Mouse (Mus musculus): ENCODE results near the gene Fam69a. TPM values are rescaled to one million over a fixed set of nuclear protein-coding genes. Genes with fewer than 3 reads are reported as not detected.
A peak's percentile ranks its signal among the peaks of the same experiment; 100 is the strongest.
"Not testable (repeated sequence)": the region's sequence is repeated elsewhere in the genome, so short reads cannot be mapped to it uniquely, and the experiment has no call there.

Fam69a gene
- polyA plus RNA-seq, 1 experiment from 2014 or later = 23.6 TPM

- no peak; the same call in 1 of the 2 replicates for ATAC-seq (replicated peaks; ENCODE audit: low FRiP score, low read depth)
- DNase-seq (ENCODE audit: low spot score) = no peak
- no peak overlapping the region for H3K9ac ChIP-seq (ENCODE audit: low read depth, low read length)
- no peaks in the 10 kb centered on the region for H3K36me3 ChIP-seq (ENCODE audit: insufficient read depth, low read length)
- no peak for TF ChIP-seq CTCF (IDR thresholded peaks at IDR 0.05; ENCODE audit: low read depth)
- no peaks in the 10 kb centered on the region for H3K9me3 ChIP-seq (replicated peaks; ENCODE audit: low read length)
- 65% methylated on average over 2 of the region's 2 CpGs for WGBS
- H3K27ac ChIP-seq = peak overlapping the region; percentile 47; the same call in 1 of the 2 replicates
- H3K4me3 ChIP-seq (replicated peaks; ENCODE audit: low read depth, low read length) = no peak overlapping the region
- no peaks in the 10 kb centered on the region for H3K27me3 ChIP-seq (ENCODE audit: insufficient read depth, low read length)
- H3K4me1 ChIP-seq (replicated peaks; ENCODE audit: insufficient read depth, low read length) = peaks cover 9% of the 10 kb centered on the region; the same call in 1 of the 2 replicates
- H3K4me2 ChIP-seq (ENCODE audit: low read length) = no peak overlapping the region
These were observed 13.6 kb downstream of the Fam69a start for GRCm38 (mm10) chr5:107973310-107973709.

DNA sequence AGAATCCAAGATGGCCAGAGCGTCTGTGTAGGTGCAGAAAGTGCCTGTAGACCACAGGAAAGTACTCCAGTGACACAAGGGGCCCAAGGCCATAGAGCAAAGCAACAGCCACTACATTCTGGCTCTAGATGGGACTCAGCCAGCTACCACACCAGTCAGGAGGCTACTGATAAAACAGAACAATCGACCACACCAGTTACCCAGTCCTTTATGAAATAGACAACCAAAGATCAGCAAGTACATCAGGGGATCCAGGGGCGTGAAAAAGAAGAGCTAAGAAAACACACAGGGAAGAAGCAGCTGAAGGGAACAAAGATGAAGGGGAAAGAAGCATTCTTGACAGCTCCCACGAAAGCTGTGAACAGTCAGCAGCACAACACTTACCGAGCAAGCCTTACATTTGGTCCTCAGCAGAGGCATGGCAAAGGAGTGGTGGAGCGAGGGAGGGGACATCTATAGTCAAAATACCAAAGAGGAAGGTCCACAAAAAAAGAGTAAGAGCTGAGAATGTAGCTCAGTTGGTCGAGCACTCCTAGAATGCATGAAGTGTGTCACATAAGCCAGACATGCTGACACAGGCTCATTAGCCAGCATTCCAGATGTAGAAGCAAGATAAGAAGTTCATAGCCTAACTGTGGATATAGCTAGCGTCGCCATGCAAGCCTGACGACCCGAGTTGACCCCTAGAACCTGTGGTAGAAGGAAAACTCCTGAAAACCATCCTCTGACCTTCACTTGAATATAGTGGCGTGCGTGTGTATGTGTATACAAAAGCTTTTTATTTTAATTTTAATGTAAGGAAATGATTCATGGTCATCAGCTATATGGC, 14.2 kb downstream of the Fam69a start:
- TF ChIP-seq CTCF (IDR thresholded peaks at IDR 0.05; ENCODE audit: low read depth) = no peak
- Histone ChIP-seq H3K27ac (peak overlapping the region; percentile 47), H3K27me3 (ENCODE audit: insufficient read depth, low read length) (no peaks in the 10 kb centered on the region), H3K4me2 (ENCODE audit: low read length) (no peak overlapping the region), H3K9ac (ENCODE audit: low read depth, low read length) (no peak overlapping the region), H3K36me3 (ENCODE audit: insufficient read depth, low read length) (no peaks in the 10 kb centered on the region), H3K9me3 (replicated peaks; ENCODE audit: low read length) (no peaks in the 10 kb centered on the region), H3K4me3 (replicated peaks; ENCODE audit: low read depth, low read length) (no peak overlapping the region), H3K4me1 (replicated peaks; ENCODE audit: insufficient read depth, low read length) (peaks cover 9% of the 10 kb centered on the region; the same call in 1 of the 2 replicates)
- ATAC-seq (replicated peaks; ENCODE audit: low FRiP score, low read depth) (no peak), DNase-seq (ENCODE audit: low spot score) (no peak)
- 56% methylated on average over 13 of the region's 13 CpGs for WGBS

DNA sequence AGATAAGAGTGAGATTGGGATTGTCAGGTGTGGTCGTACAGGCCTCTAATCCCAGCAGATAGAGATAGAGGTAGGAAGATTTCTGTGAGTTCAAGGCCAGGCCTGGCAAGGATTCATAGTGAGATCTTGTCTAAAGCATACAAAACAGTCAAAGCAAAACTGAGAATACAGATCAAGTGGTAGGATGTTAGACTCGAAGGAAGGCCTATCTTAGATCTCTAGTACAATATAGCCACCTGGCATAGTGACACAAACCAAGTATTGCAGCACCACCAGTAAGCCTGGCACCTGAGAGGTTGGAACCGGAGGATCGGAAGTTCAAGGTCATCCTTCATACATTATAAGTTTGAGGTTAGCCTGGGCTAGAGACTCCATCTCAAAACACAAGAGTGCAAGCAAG, 15.8 kb downstream of the Fam69a start:
- 89% methylated on average over 4 of the region's 4 CpGs for WGBS
- no peaks in the 10 kb centered on the region for H3K27me3 ChIP-seq (ENCODE audit: insufficient read depth, low read length)
- DNase-seq (ENCODE audit: low spot score) = no peak
- no peak for TF ChIP-seq CTCF (IDR thresholded peaks at IDR 0.05; ENCODE audit: low read depth)
- no peak overlapping the region for H3K4me3 ChIP-seq (replicated peaks; ENCODE audit: low read depth, low read length)
- no peak for ATAC-seq (replicated peaks; ENCODE audit: low FRiP score, low read depth)
- no peak overlapping the region for H3K27ac ChIP-seq
- H3K4me2 ChIP-seq (ENCODE audit: low read length) = no peak overlapping the region
- H3K9me3 ChIP-seq (replicated peaks; ENCODE audit: low read length) = no peaks in the 10 kb centered on the region
- H3K36me3 ChIP-seq (ENCODE audit: insufficient read depth, low read length) = no peaks in the 10 kb centered on the region
- H3K4me1 ChIP-seq (replicated peaks; ENCODE audit: insufficient read depth, low read length) = peaks cover 9% of the 10 kb centered on the region; the same call in 1 of the 2 replicates
- H3K9ac ChIP-seq (ENCODE audit: low read depth, low read length) = no peak overlapping the region

DNA sequence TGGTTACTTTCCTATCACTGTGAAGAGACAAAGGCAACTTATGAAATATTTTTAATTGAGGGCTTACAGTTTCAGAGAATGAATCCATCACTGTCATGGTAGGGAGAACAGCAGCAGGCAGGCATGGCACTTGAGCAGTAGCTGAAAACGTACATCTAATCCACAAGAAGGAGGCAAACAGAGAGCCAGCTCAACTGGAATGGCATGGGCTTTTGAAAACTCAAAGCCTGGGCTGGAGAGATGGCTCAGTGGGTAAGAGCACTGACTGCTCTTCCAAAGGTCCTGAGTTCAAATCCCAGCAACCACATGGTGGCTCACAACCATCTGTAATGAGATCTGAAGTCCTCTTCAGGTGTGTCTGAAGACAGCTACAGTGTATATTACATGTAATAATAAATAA, 17.1 kb downstream of the Fam69a start:
- H3K27ac ChIP-seq; H3K27me3 ChIP-seq (ENCODE audit: insufficient read depth, low read length); H3K9me3 ChIP-seq (replicated peaks; ENCODE audit: low read length); ATAC-seq (replicated peaks; ENCODE audit: low FRiP score, low read depth); DNase-seq (ENCODE audit: low spot score); H3K9ac ChIP-seq (ENCODE audit: low read depth, low read length); H3K4me3 ChIP-seq (replicated peaks; ENCODE audit: low read depth, low read length); H3K4me1 ChIP-seq (replicated peaks; ENCODE audit: insufficient read depth, low read length); H3K36me3 ChIP-seq (ENCODE audit: insufficient read depth, low read length); H3K4me2 ChIP-seq (ENCODE audit: low read length): not testable (repeated sequence)
- WGBS = 83% methylated on average over 1 of the region's 1 CpGs

GRCm38 (mm10) chr5:107968079-107968478, 18.8 kb downstream of the Fam69a start:
- Histone ChIP-seq H3K9me3 (replicated peaks; ENCODE audit: low read length) (no peaks in the 10 kb centered on the region), H3K4me3 (replicated peaks; ENCODE audit: low read depth, low read length) (no peak overlapping the region), H3K27me3 (ENCODE audit: insufficient read depth, low read length) (no peaks in the 10 kb centered on the region), H3K4me2 (ENCODE audit: low read length) (no peak overlapping the region), H3K27ac (no peak overlapping the region), H3K36me3 (ENCODE audit: insufficient read depth, low read length) (no peaks in the 10 kb centered on the region), H3K4me1 (replicated peaks; ENCODE audit: insufficient read depth, low read length) (0 out of 2 replicates have a peak, but pooled peaks cover 5% of the 10 kb centered on the region), H3K9ac (ENCODE audit: low read depth, low read length) (no peak overlapping the region)
- no peak for DNase-seq (ENCODE audit: low spot score)
- 86% methylated on average over 3 of the region's 3 CpGs for WGBS
- no peak for ATAC-seq (replicated peaks; ENCODE audit: low FRiP score, low read depth)
- no peak for TF ChIP-seq CTCF (IDR thresholded peaks at IDR 0.05; ENCODE audit: low read depth)

DNA sequence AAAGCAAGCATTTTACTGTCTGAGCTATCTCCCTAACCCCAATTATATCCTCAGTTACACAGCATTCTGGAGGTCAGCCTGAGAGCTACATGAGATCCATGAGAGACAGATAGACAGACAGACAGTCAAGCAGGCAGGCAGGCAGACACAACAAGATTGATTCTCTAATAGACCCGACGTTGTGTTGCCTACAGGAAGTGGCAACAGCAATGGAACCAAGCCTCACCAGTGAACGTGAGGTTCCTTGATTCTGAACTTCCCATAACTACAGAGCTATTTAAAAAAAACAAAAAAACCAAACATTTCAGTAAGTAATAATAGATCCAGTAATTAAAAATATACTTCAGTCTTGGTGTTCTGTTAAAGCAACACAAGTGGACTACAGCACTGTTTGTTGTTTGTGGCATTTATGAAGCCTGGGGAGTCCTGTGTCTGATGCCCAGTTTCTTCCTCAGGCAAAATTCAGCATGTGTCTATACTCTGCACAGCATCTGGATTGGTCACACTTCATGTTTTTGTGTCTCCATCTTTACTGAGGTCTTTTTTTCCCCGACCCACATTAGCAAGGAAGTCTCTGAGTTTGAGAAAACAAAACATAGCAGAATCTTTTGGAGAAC, 19.9 kb downstream of the Fam69a start:
- Histone ChIP-seq H3K27me3 (ENCODE audit: insufficient read depth, low read length) (no peaks in the 10 kb centered on the region), H3K4me2 (ENCODE audit: low read length) (no peak overlapping the region), H3K9me3 (replicated peaks; ENCODE audit: low read length) (no peaks in the 10 kb centered on the region), H3K27ac (no peak overlapping the region), H3K36me3 (ENCODE audit: insufficient read depth, low read length) (no peaks in the 10 kb centered on the region), H3K9ac (ENCODE audit: low read depth, low read length) (no peak overlapping the region), H3K4me1 (replicated peaks; ENCODE audit: insufficient read depth, low read length) (no peaks in the 10 kb centered on the region), H3K4me3 (replicated peaks; ENCODE audit: low read depth, low read length) (no peak overlapping the region)
- WGBS = 68% methylated on average over 4 of the region's 4 CpGs
- DNase-seq (ENCODE audit: low spot score) (no peak), ATAC-seq (replicated peaks; ENCODE audit: low FRiP score, low read depth) (no peak)
- TF ChIP-seq CTCF (IDR thresholded peaks at IDR 0.05; ENCODE audit: low read depth) = no peak

All from kidney, postnatal 0 days (tissue).